Mouse (Mus musculus) embryonic facial prominence, embryonic 12.5 days (tissue): ENCODE measurements at regions not wholly inside any gene's neighbourhood (a gene's known extent, or its start where the extent isn't known, plus 50 kb on each side); places are given as distances from the start of the nearest gene placed in this dataset.

ENCODE experiments used
- ATAC-seq: fragments of 200-750 bp; cut with Nextera tagmentation; 2 replicates; pipeline ENCODE4 v1.8.0; 2017; ENCODE audit not compliant: insufficient number of reproducible peaks, insufficient read depth, low FRiP score, low TSS enrichment
- H3K27ac ChIP-seq: fragments of 300-500 bp; sonication (generic); 2 replicates; pipeline ENCODE4 v1.5.1; 2016; ENCODE audit warnings: mild to moderate bottlenecking
- H3K27me3 ChIP-seq: fragments of 300-500 bp; sonication (generic); 2 replicates; pipeline ENCODE4 v1.6.1; 2016; ENCODE audit warnings: mild to moderate bottlenecking, moderate library complexity
- H3K36me3 ChIP-seq: fragments of 300-500 bp; sonication (generic); 2 replicates; pipeline ENCODE4 v1.6.1; 2016; ENCODE audit warnings: mild to moderate bottlenecking
- H3K4me1 ChIP-seq: fragments of 300-500 bp; sonication (generic); 2 replicates; pipeline ENCODE4 v1.6.1; 2016
- H3K4me2 ChIP-seq: fragments of 300-500 bp; sonication (generic); replicated peaks from 2 replicates; pipeline ENCODE4 v1.6.1; 2016; ENCODE audit warnings: mild to moderate bottlenecking, moderate library complexity
- H3K4me3 ChIP-seq: fragments of 300-500 bp; sonication (generic); 2 replicates; pipeline ENCODE4 v1.5.1; 2016; ENCODE audit warnings: mild to moderate bottlenecking
- H3K9ac ChIP-seq: fragments of 300-500 bp; sonication (generic); 2 replicates; pipeline ENCODE4 v1.6.1; 2016; ENCODE audit warnings: mild to moderate bottlenecking, moderate library complexity
- H3K9me3 ChIP-seq: fragments of 300-500 bp; sonication (generic); 2 replicates; pipeline ENCODE4 v1.6.1; 2016; ENCODE audit warnings: mild to moderate bottlenecking, moderate library complexity
- WGBS: fragments of 180-500 bp; shearing (Covaris S2); methylation state at CpG from one replicate; pipeline ENCODE4 v1.1.7; 2016; 5-methylcytosine and 5-hydroxymethylcytosine counted together

GRCm38 (mm10) chr3:66744133-66744913 lies 236.9 kb upstream of the Rsrc1 start:
- H3K27me3 ChIP-seq = no peaks in the 10 kb centered on the region
- no peaks in the 10 kb centered on the region for H3K9me3 ChIP-seq
- no peak overlapping the region for H3K4me2 ChIP-seq
- H3K27ac ChIP-seq = no peak overlapping the region
- H3K4me3 ChIP-seq = no peak overlapping the region
- no peak for ATAC-seq
- 63% methylated on average over 11 of the region's 11 CpGs for WGBS
- H3K9ac ChIP-seq = no peak overlapping the region
- H3K4me1 ChIP-seq = 0 out of 2 replicates have a peak, but pooled peaks cover 8% of the 10 kb centered on the region
- no peaks in the 10 kb centered on the region for H3K36me3 ChIP-seq

GRCm38 (mm10) chr3:66746373-66747072 lies 234.7 kb upstream of the Rsrc1 start:
- Histone ChIP-seq H3K4me3 (no peak overlapping the region), H3K4me1 (0 out of 2 replicates have a peak, but pooled peaks cover 2% of the 10 kb centered on the region), H3K9ac (no peak overlapping the region), H3K9me3 (no peaks in the 10 kb centered on the region), H3K27ac (no peak overlapping the region), H3K36me3 (no peaks in the 10 kb centered on the region), H3K4me2 (0 out of 2 replicates have a peak overlapping the region, but pooled peaks have one; percentile 1), H3K27me3 (no peaks in the 10 kb centered on the region)
- WGBS = 72% methylated on average over 19 of the region's 19 CpGs
- ATAC-seq = no peak

GRCm38 (mm10) chr3:66747073-66747710 lies 234.0 kb upstream of the Rsrc1 start:
- ATAC-seq = no peak
- no peaks in the 10 kb centered on the region for H3K9me3 ChIP-seq
- no peaks in the 10 kb centered on the region for H3K36me3 ChIP-seq
- no peaks in the 10 kb centered on the region for H3K27me3 ChIP-seq
- H3K4me2 ChIP-seq = 0 out of 2 replicates have a peak overlapping the region, but pooled peaks have one; percentile 1
- H3K9ac ChIP-seq = no peak overlapping the region
- H3K4me1 ChIP-seq = 0 out of 2 replicates have a peak, but pooled peaks cover 2% of the 10 kb centered on the region
- no peak overlapping the region for H3K4me3 ChIP-seq
- 35% methylated on average over 20 of the region's 20 CpGs for WGBS
- no peak overlapping the region for H3K27ac ChIP-seq

DNA sequence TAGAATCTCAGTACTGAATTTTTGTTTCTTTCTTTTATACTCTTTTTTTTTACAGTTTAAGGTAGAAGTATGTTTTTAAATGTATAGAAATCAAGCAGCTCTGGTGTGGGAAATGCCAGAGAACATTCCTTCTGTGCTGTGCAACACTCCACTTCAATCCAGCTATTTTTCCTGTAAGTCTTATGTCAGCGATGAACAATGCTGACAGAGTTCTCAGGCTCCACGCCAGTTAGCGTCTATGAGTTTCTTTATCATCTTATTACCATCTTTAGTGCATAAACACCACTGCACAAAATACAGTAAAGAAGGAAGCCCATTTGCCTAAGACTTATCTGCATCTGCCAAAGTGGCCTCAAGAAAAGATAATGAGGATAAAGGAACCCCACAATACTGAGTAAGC lies 223.0 kb upstream of the Rsrc1 start:
- Histone ChIP-seq H3K9me3 (no peaks in the 10 kb centered on the region), H3K27me3 (no peaks in the 10 kb centered on the region), H3K9ac (no peak overlapping the region), H3K27ac (no peak overlapping the region), H3K4me1 (no peaks in the 10 kb centered on the region), H3K4me3 (no peak overlapping the region), H3K36me3 (no peaks in the 10 kb centered on the region), H3K4me2 (no peak overlapping the region)
- ATAC-seq = no peak
- 81% methylated on average over 3 of the region's 3 CpGs for WGBS

- H3K9ac ChIP-seq = no peak overlapping the region
- H3K4me3 ChIP-seq = no peak overlapping the region
- no peak overlapping the region for H3K27ac ChIP-seq
- H3K4me2 ChIP-seq = no peak overlapping the region
- no peaks in the 10 kb centered on the region for H3K36me3 ChIP-seq
- no peaks in the 10 kb centered on the region for H3K27me3 ChIP-seq
- H3K9me3 ChIP-seq = no peaks in the 10 kb centered on the region
- no peaks in the 10 kb centered on the region for H3K4me1 ChIP-seq
- 91% methylated on average over 4 of the region's 4 CpGs for whole genome bisulfite sequencing
- ATAC-seq = no peak
Measured at GRCm38 (mm10) chr3:66759841-66760240, 221.3 kb upstream of the Rsrc1 start.

DNA sequence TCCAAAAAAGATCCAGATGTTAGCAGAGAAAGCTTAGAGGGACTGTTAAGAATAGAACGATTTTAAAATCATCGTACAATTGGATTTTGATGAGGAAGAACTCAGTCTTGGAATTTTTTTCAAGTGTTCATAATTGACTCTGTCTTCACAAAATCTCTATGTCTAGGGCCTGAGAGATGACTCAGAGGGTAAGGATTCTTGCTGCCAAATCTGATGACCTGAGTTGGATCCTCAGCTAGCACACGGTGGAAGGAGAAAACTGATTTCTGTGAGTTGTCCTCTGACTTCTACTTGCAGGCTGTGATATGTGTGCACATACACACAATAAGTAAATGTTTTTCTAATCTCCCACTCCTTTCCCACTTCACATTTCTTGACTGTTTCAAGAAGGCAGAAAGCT lies 218.7 kb upstream of the Rsrc1 start:
- whole genome bisulfite sequencing = 67% methylated on average over 3 of the region's 3 CpGs
- Histone ChIP-seq H3K27me3 (no peaks in the 10 kb centered on the region), H3K9me3 (no peaks in the 10 kb centered on the region), H3K36me3 (no peaks in the 10 kb centered on the region), H3K4me1 (no peaks in the 10 kb centered on the region), H3K4me2 (no peak overlapping the region), H3K4me3 (no peak overlapping the region), H3K9ac (no peak overlapping the region), H3K27ac (no peak overlapping the region)
- ATAC-seq = no peak

DNA sequence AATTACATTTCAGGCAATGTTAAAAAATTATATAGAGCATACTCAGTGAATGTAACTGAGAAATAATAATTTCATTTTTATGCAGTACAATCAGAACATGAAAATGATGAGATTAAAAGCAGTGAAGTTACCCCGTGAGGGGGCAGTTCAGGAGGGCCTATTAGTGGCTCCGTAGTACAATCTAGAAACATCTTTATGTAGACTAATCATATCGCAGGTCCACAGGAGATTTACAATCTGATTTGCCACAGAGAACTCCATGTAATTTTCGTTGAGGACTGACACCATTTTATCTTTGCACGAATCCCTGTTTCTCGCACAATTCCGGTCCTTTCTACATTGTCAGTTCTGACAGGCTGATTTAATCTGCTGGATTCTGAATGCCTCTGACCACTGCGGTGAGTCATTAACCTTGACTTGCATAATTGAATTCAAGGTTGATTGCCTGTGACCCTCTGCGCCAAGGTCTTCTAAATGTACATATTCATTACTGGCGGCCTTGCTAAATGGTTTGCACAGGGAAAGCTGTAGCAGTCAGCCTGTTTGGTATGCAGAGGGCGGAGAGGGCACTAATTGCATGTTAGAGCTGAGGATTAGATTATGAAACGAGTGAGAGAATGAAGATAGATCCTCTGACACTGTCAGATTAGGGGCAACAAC lies 183.7 kb upstream of the Rsrc1 start:
- H3K36me3 ChIP-seq = no peaks in the 10 kb centered on the region
- ATAC-seq = no peak
- H3K9me3 ChIP-seq = no peaks in the 10 kb centered on the region
- H3K4me1 ChIP-seq = no peaks in the 10 kb centered on the region
- H3K4me2 ChIP-seq = no peak overlapping the region
- H3K4me3 ChIP-seq = no peak overlapping the region
- H3K27ac ChIP-seq = no peak overlapping the region
- WGBS = 44% methylated on average over 12 of the region's 12 CpGs
- no peaks in the 10 kb centered on the region for H3K27me3 ChIP-seq
- H3K9ac ChIP-seq = no peak overlapping the region

DNA sequence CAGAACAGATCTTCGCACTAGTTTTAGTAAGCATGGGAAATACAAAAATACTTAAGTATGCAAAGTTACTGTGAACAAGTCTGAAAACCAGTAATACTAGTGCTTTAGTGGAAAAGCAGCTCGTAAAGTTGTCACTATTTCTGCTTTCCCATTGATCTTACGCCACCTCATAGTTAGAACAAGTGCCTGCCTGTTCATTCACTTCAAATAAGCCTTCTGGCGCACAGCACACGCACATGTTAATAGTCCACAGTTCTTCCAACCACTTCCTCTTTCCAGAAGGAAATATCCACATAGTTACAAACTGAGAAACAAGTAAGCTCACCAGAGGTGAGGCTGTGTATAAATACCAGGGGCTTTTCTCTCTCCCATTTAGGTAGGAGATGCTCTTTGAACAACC lies 182.9 kb upstream of the Rsrc1 start:
- no peaks in the 10 kb centered on the region for H3K9me3 ChIP-seq
- no peaks in the 10 kb centered on the region for H3K36me3 ChIP-seq
- H3K4me3 ChIP-seq = no peak overlapping the region
- no peak overlapping the region for H3K27ac ChIP-seq
- H3K4me1 ChIP-seq = no peaks in the 10 kb centered on the region
- no peak overlapping the region for H3K9ac ChIP-seq
- no peak overlapping the region for H3K4me2 ChIP-seq
- ATAC-seq = no peak
- WGBS = 70% methylated on average over 5 of the region's 5 CpGs
- no peaks in the 10 kb centered on the region for H3K27me3 ChIP-seq

- Histone ChIP-seq H3K4me1 (no peaks in the 10 kb centered on the region), H3K9me3 (no peaks in the 10 kb centered on the region), H3K4me2 (no peak overlapping the region), H3K36me3 (no peaks in the 10 kb centered on the region), H3K4me3 (no peak overlapping the region), H3K27me3 (no peaks in the 10 kb centered on the region), H3K27ac (no peak overlapping the region), H3K9ac (no peak overlapping the region)
- ATAC-seq = no peak
- 93% methylated on average over 5 of the region's 5 CpGs for WGBS
Measured at GRCm38 (mm10) chr3:66802538-66802937, 178.7 kb upstream of the Rsrc1 start.

DNA sequence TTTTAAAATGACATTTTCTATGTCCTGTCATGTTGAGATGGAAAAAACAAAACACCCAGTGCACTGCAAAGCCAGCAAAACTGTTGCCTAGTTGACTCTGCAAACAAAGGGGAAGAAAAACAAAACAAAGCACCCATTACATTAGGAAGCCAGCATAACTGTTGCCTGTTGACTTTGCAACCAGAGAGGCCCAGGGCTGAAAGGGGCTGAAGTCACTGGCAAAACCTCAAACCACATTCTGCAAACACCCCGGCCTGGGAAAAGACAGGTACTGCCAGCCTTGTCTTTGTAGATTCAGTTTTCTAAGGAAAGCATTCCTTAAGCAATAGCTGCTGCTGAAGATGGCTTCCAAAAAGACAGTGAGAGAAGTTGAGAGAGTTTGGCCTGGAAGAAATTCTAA lies 175.0 kb upstream of the Rsrc1 start:
- Histone ChIP-seq H3K9me3 (no peaks in the 10 kb centered on the region), H3K4me3 (no peak overlapping the region), H3K9ac (no peak overlapping the region), H3K4me1 (no peaks in the 10 kb centered on the region), H3K4me2 (no peak overlapping the region), H3K27me3 (no peaks in the 10 kb centered on the region), H3K27ac (no peak overlapping the region), H3K36me3 (no peaks in the 10 kb centered on the region)
- no peak for ATAC-seq
- WGBS = 33% methylated on average over 1 of the region's 1 CpGs

- no peak overlapping the region for H3K4me2 ChIP-seq
- no peak for ATAC-seq
- no peaks in the 10 kb centered on the region for H3K4me1 ChIP-seq
- no peak overlapping the region for H3K27ac ChIP-seq
- no peak overlapping the region for H3K9ac ChIP-seq
- no peaks in the 10 kb centered on the region for H3K27me3 ChIP-seq
- WGBS = 31% methylated on average over 5 of the region's 5 CpGs
- H3K9me3 ChIP-seq = no peaks in the 10 kb centered on the region
- H3K4me3 ChIP-seq = no peak overlapping the region
- no peaks in the 10 kb centered on the region for H3K36me3 ChIP-seq
Measured at GRCm38 (mm10) chr3:66812686-66813445, 168.3 kb upstream of the Rsrc1 start.
